Mouse (Mus musculus): ENCODE measurements at regions not wholly inside any gene's neighbourhood (a gene's known extent, or its start where the extent isn't known, plus 50 kb on each side); places are given as distances from the start of the nearest gene placed in this dataset.

GRCm38 (mm10) chr14:76276655-76277054 is 138.1 kb upstream of the Tsc22d1 start:
- Histone ChIP-seq H3K27me3 (ENCODE audit: control insufficient read depth, insufficient read depth, low read length) (no peaks in the 10 kb centered on the region), H3K4me3 (ENCODE audit: insufficient read depth, low read depth, low read length) (no peak overlapping the region), H3K27ac (replicated peaks; ENCODE audit: insufficient read depth, low read depth, low read length) (no peak overlapping the region), H3K9ac (ENCODE audit: low read depth, low read length) (no peak overlapping the region), H3K4me1 (ENCODE audit: control insufficient read depth, insufficient read depth, low read length) (no peaks in the 10 kb centered on the region), H3K79me2 (ENCODE audit: control insufficient read depth, insufficient read depth, low read length) (no peaks in the 10 kb centered on the region), H3K36me3 (ENCODE audit: control insufficient read depth, insufficient read depth, low read length) (no peaks in the 10 kb centered on the region)
- 38% methylated on average over 9 of the region's 9 CpGs for WGBS
- no peak for DNase-seq (ENCODE audit: extremely low read depth, low read depth, low spot score)
- TF ChIP-seq POLR2A (IDR thresholded peaks at IDR 0.05; ENCODE audit: extremely low read depth, insufficient read depth, low read length) (no peak), CTCF (IDR thresholded peaks at IDR 0.05; ENCODE audit: low read depth, low read length) (no peak)

DNA sequence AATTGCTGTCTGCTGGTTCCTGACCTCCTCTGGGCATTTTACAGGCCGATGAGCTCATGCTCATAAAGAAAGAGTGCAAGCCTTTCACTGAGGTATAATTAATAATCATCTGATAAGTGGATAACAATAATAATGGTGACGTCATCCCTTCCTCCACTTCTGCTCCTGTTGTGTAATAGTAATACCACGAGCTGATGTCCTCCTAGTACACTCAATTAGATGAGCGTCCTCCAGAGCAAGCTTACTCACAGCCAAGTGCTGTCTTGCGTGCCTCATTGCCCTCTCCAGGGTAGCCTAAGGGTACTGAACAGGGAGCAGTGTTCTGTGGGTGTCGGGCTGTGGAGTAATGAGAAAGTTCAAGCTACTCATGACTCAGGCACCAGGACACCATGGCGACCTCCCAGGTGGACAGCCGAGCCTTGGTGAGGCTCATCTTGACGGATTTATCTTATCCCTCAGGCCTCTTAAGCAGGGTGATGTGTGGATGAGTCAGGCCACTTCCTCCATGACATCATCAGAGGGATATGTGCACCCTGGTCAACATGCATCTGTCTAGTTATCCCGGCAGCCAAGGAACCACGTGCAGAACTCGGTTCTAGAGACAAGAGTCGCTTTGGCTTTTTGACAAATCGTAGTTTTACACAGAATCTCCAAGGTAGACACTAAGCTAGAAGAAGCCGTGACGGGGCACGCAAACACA is 135.9 kb upstream of the Tsc22d1 start:
- TF ChIP-seq CTCF (IDR thresholded peaks at IDR 0.05; ENCODE audit: low read depth, low read length) (no peak), POLR2A (IDR thresholded peaks at IDR 0.05; ENCODE audit: extremely low read depth, insufficient read depth, low read length) (no peak)
- no peak for DNase-seq (ENCODE audit: extremely low read depth, low read depth, low spot score)
- Histone ChIP-seq H3K9ac (ENCODE audit: low read depth, low read length) (no peak overlapping the region), H3K27me3 (ENCODE audit: control insufficient read depth, insufficient read depth, low read length) (no peaks in the 10 kb centered on the region), H3K79me2 (ENCODE audit: control insufficient read depth, insufficient read depth, low read length) (no peaks in the 10 kb centered on the region), H3K27ac (replicated peaks; ENCODE audit: insufficient read depth, low read depth, low read length) (no peak overlapping the region), H3K4me1 (ENCODE audit: control insufficient read depth, insufficient read depth, low read length) (no peaks in the 10 kb centered on the region), H3K4me3 (ENCODE audit: insufficient read depth, low read depth, low read length) (no peak overlapping the region), H3K36me3 (ENCODE audit: control insufficient read depth, insufficient read depth, low read length) (no peaks in the 10 kb centered on the region)
- WGBS: 83% methylated on average over 17 of the region's 17 CpGs

- Histone ChIP-seq H3K4me1 (ENCODE audit: control insufficient read depth, insufficient read depth, low read length) (no peaks in the 10 kb centered on the region), H3K27me3 (ENCODE audit: control insufficient read depth, insufficient read depth, low read length) (no peaks in the 10 kb centered on the region), H3K4me3 (ENCODE audit: insufficient read depth, low read depth, low read length) (no peak overlapping the region), H3K9ac (ENCODE audit: low read depth, low read length) (no peak overlapping the region), H3K36me3 (ENCODE audit: control insufficient read depth, insufficient read depth, low read length) (no peaks in the 10 kb centered on the region), H3K79me2 (ENCODE audit: control insufficient read depth, insufficient read depth, low read length) (no peaks in the 10 kb centered on the region), H3K27ac (replicated peaks; ENCODE audit: insufficient read depth, low read depth, low read length) (no peak overlapping the region)
- DNase-seq (ENCODE audit: extremely low read depth, low read depth, low spot score): no peak
- WGBS: 75% methylated on average over 19 of the region's 19 CpGs
- TF ChIP-seq CTCF (IDR thresholded peaks at IDR 0.05; ENCODE audit: low read depth, low read length) (no peak), POLR2A (IDR thresholded peaks at IDR 0.05; ENCODE audit: extremely low read depth, insufficient read depth, low read length) (no peak)
Observed at GRCm38 (mm10) chr14:76279561-76279960, 135.2 kb upstream of the Tsc22d1 start.

- Histone ChIP-seq H3K9ac (ENCODE audit: low read depth, low read length) (no peak overlapping the region), H3K4me3 (ENCODE audit: insufficient read depth, low read depth, low read length) (no peak overlapping the region), H3K36me3 (ENCODE audit: control insufficient read depth, insufficient read depth, low read length) (no peaks in the 10 kb centered on the region), H3K4me1 (ENCODE audit: control insufficient read depth, insufficient read depth, low read length) (no peaks in the 10 kb centered on the region), H3K27ac (replicated peaks; ENCODE audit: insufficient read depth, low read depth, low read length) (no peak overlapping the region), H3K79me2 (ENCODE audit: control insufficient read depth, insufficient read depth, low read length) (no peaks in the 10 kb centered on the region), H3K27me3 (ENCODE audit: control insufficient read depth, insufficient read depth, low read length) (no peaks in the 10 kb centered on the region)
- DNase-seq (ENCODE audit: extremely low read depth, low read depth, low spot score): no peak
- WGBS: 70% methylated on average over 5 of the region's 5 CpGs
- TF ChIP-seq CTCF (IDR thresholded peaks at IDR 0.05; ENCODE audit: low read depth, low read length) (no peak), POLR2A (IDR thresholded peaks at IDR 0.05; ENCODE audit: extremely low read depth, insufficient read depth, low read length) (no peak)
Observed at GRCm38 (mm10) chr14:76281867-76282266, 132.9 kb upstream of the Tsc22d1 start.

GRCm38 (mm10) chr14:76287768-76288167 is 127.0 kb upstream of the Tsc22d1 start:
- H3K27me3 ChIP-seq (ENCODE audit: control insufficient read depth, insufficient read depth, low read length): no peaks in the 10 kb centered on the region
- H3K27ac ChIP-seq (replicated peaks; ENCODE audit: insufficient read depth, low read depth, low read length): no peak overlapping the region
- 83% methylated on average over 8 of the region's 8 CpGs for WGBS
- H3K4me3 ChIP-seq (ENCODE audit: insufficient read depth, low read depth, low read length): no peak overlapping the region
- H3K36me3 ChIP-seq (ENCODE audit: control insufficient read depth, insufficient read depth, low read length): no peaks in the 10 kb centered on the region
- H3K79me2 ChIP-seq (ENCODE audit: control insufficient read depth, insufficient read depth, low read length): no peaks in the 10 kb centered on the region
- peak; percentile 24 for DNase-seq (ENCODE audit: extremely low read depth, low read depth, low spot score)
- TF ChIP-seq CTCF (IDR thresholded peaks at IDR 0.05; ENCODE audit: low read depth, low read length) (no peak), POLR2A (IDR thresholded peaks at IDR 0.05; ENCODE audit: extremely low read depth, insufficient read depth, low read length) (no peak)
- no peaks in the 10 kb centered on the region for H3K4me1 ChIP-seq (ENCODE audit: control insufficient read depth, insufficient read depth, low read length)
- no peak overlapping the region for H3K9ac ChIP-seq (ENCODE audit: low read depth, low read length)

- Histone ChIP-seq H3K4me3 (ENCODE audit: insufficient read depth, low read depth, low read length) (no peak overlapping the region), H3K79me2 (ENCODE audit: control insufficient read depth, insufficient read depth, low read length) (no peaks in the 10 kb centered on the region), H3K4me1 (ENCODE audit: control insufficient read depth, insufficient read depth, low read length) (no peaks in the 10 kb centered on the region), H3K27ac (replicated peaks; ENCODE audit: insufficient read depth, low read depth, low read length) (no peak overlapping the region), H3K27me3 (ENCODE audit: control insufficient read depth, insufficient read depth, low read length) (no peaks in the 10 kb centered on the region), H3K9ac (ENCODE audit: low read depth, low read length) (no peak overlapping the region), H3K36me3 (ENCODE audit: control insufficient read depth, insufficient read depth, low read length) (no peaks in the 10 kb centered on the region)
- 70% methylated on average over 9 of the region's 9 CpGs for WGBS
- TF ChIP-seq POLR2A (IDR thresholded peaks at IDR 0.05; ENCODE audit: extremely low read depth, insufficient read depth, low read length) (no peak), CTCF (IDR thresholded peaks at IDR 0.05; ENCODE audit: low read depth, low read length) (no peak)
- DNase-seq (ENCODE audit: extremely low read depth, low read depth, low spot score): no peak
Observed at GRCm38 (mm10) chr14:76290401-76291018, 124.3 kb upstream of the Tsc22d1 start.

All from liver, adult 2 months (tissue).